Mouse (Mus musculus): ENCODE data around the gene Gm10135. TPM values are rescaled to one million over a fixed set of nuclear protein-coding genes. Genes with fewer than 3 reads are reported as not detected.

The Gm10135 gene
- not detected in 2 replicates for polyA plus RNA-seq (2012; ENCODE audit: low replicate concordance)

GRCm38 (mm10) chr5:72974602-72975001, at the start of gene Gm10135:
Gene Gm10135, minus strand, starts transcription at chr5:72974702.

GRCm38 (mm10) chr5:73006784-73007581, 32.5 kb upstream of the Gm10135 start, which contains the start of gene Slc10a4:
Gene Slc10a4, plus strand, starts transcription at chr5:73006883.

Other genes with a start within 250 kb of the Gm10135 start
- gene Txk, start 221.9 kb downstream of the Gm10135 start, polyA plus RNA-seq (2012; ENCODE audit: low replicate concordance), result 2.1 TPM in 2 replicates
- 2.7 and 4.6 TPM in 2 replicates for gene Tec, start 106.2 kb downstream of the Gm10135 start, polyA plus RNA-seq (2012; ENCODE audit: low replicate concordance)
- 12.6 and 28.2 TPM in 2 replicates for gene Slain2, start 60.4 kb downstream of the Gm10135 start, polyA plus RNA-seq (2012; ENCODE audit: low replicate concordance)
- gene Slc10a4, start 32.2 kb upstream of the Gm10135 start, polyA plus RNA-seq (2012; ENCODE audit: low replicate concordance), result not detected in 2 replicates